Mouse (Mus musculus): Measurements from ENCODE around the gene Rap1a.

Gene Rap1a

GRCm38 (mm10) chr3:105760063-105760462 is 41.1 kb downstream of the Rap1a start:
- DNase-seq (ENCODE audit: low spot score) = no peak

DNA sequence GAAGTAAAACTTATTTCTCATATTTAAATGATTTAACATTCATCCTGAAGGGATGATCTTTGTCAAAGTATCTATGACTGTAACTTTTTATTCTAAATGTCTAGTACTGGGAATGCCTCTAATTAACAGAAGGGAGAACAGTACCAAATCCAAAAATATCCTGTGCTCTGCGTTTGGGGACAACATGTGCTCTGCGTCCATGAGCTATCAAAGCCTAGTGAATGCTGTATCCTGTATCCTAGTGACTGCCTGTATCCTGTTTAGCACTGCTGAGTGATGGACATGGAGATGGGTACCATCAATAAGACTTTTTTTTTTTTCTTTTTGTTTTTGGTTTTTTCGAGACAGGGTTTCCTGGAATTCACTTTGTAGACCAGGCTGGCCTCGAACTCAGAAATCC is 42.5 kb downstream of the Rap1a start:
- no peak for DNase-seq (ENCODE audit: low spot score)

DNA sequence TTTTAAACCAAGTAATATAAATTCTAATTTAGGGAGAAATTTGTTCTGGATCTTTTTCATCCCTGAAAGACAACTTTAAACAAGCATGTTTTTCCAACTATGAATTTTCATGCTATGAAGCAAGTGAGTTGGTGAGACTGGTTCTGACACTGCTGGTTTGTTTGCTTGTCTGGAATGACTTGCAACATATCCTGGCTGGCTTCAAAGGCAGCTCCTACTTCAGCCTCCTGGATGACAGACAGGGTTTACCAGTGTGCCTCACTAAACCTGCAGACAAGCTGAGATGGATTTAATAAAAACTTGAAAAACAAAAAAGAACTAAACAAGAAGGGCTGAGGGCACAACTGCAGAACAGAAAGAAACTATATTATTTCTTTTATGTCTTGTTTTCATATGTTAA is 43.0 kb downstream of the Rap1a start:
- no peak for DNase-seq (ENCODE audit: low spot score)

DNA sequence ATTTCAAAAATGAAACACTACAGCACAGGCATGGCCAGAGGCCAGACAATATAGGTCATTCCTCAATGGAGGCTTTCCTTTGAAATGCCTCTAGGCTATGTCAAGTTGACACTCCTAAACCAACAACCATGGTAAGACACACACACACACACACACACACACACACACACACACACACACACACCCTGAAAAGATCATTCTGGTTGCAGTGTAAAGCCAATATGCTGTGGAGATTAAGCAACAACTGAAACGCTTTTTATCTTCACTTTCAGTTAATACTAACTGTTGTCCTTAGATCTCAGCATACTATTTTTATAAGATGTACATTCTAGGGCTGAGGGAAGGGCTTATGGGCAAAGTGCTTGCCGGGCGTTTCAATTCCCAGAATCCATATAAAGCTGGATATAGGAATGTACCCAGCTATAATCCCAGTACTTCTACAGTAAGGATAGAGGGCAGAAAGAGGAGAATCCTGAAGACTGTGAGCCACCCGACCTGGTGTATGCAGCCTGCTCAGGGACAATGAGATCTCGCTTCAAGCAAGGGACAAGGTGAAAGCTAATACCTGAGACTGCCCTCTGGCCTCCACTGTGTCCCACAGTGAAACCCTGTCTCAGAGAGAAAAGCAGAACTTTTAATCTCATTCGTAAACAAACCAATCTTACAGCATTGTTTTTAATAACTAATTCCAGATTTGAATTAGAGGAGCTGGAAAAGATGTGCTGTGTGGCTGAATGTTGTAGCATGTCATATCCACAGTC is 43.6 kb downstream of the Rap1a start:
- no peak for DNase-seq (ENCODE audit: low spot score)

GRCm38 (mm10) chr3:105756505-105756904 is 44.6 kb downstream of the Rap1a start:
- no peak for DNase-seq (ENCODE audit: low spot score)

DNA sequence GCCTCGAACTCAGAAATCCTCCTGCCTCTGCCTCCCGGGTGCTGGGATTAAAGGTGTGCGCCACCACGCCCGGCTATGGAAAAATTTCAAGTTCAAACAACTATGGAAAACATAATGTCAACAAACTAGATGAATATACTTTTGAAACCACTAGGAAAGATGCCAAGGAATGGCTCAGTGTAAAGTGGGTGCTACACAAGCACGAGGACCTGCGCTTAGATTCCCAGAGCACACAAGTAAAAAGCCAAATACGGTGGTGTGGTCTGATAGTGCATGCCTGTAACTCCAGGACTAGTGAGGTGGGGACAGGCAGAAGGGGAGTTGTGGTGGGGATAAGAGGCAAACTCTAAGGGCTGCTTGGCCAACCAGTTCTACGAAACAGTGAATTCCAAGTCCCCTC is 46.0 kb downstream of the Rap1a start:
- DNase-seq (ENCODE audit: low spot score) = no peak

- DNase-seq (ENCODE audit: low spot score) = no peak
Measured at GRCm38 (mm10) chr3:105754184-105754583, 47.0 kb downstream of the Rap1a start.

DNA sequence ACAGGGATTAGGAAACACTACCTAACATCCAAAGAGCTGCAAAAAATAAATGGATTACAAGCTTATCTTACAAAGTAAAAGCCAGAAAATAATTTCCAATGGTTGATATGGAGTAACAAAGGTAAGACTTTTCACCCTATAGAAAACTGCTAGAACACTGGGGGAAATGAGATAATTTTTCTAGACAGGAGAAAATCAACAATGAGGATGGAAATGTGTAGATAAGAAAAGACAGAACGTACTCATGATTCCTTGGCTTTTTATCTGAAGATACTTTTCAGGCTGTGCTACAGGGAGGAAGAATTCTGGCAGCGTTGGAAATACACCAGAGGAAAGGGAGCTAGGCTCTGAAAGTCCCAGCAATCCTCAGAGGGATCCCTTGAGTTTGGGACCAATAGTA is 50.3 kb downstream of the Rap1a start:
- DNase-seq (ENCODE audit: low spot score) = no peak

DNA sequence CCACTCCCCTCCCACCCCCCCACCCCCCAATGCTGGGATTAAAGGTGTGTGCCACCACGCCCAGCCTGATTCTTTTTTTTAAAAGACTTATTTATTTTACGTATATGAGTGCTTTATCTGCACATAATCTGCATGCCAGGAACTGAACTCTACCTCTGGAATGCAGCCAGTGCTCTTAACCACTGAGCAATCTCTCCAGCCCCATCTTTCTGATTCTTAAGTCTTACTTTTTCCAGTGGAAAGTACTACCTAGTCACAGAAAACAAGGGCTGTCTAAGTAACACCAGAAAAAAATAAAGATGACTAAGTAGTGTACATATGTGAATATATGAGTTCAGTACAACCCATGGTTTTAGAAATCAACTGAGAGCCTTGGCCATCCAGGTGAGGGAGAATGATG is 54.6 kb downstream of the Rap1a start:
- DNase-seq (ENCODE audit: low spot score) = no peak

GRCm38 (mm10) chr3:105737666-105738065 is 63.5 kb downstream of the Rap1a start:
- no peak for DNase-seq (ENCODE audit: low spot score)

DNA sequence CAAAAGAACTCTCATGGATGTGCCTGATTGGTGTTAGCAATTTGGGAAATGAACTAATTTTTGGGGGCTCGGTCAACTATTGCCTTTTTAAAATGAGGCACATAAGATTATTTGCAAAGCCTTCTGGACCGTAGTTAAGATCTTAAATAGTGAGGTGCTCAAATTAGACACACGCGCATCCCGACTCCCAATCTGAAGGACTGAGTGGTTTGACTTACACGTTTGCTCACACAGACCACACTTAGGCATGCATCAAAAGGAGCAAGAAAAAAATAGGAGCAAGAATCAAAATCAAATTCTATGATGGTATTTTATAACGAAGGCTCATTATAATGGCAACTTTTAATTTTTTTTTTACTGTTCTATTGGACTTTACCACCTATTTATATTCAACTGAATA is 64.1 kb downstream of the Rap1a start:
- DNase-seq (ENCODE audit: low spot score) = no peak

DNA sequence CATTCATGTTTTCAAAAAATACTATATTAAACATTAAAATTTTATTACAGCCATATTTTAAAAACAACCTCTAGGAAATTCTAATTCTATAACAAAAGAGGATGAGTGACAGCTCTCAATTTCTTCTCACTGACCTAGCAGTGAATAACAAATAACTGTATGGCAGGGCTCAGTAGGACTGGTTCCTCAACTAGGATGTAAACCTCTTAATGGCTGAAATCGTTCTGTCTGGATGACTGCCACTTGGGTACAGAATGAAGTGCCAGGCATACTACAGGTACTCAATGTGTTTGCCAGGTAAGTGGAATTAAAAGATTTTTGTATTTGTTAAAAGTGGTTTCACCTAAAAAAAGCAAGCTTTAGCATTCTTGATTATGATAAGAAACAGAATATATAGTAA is 65.0 kb downstream of the Rap1a start:
- DNase-seq (ENCODE audit: low spot score) = no peak

GRCm38 (mm10) chr3:105735285-105735684 is 65.9 kb downstream of the Rap1a start:
- no peak for DNase-seq (ENCODE audit: low spot score)

- peak; percentile 50 for DNase-seq (ENCODE audit: low spot score)
Measured at GRCm38 (mm10) chr3:105733538-105733937, 67.6 kb downstream of the Rap1a start.

DNA sequence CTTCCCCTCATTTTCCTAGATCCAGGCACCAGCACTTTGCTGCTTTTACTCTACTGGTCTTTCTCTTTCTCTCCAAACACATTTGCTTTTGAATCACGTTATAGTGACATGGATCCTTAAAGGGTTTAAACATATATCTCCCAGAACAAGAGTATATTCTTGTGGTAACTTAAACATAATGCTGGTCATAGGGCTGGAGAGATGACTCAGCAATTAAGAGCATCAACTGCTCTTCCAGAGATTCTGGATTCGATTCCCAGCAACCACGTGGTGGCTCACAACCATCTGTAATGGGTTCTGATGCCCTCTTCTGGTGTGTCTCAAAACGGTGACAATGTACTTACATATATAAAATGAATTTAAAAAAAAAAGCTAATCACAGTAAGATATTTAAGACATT is 68.8 kb downstream of the Rap1a start:
- no peak for DNase-seq (ENCODE audit: low spot score)

GRCm38 (mm10) chr3:105726037-105726436 is 75.1 kb downstream of the Rap1a start:
- DNase-seq (ENCODE audit: low spot score) = peak; percentile 61

GRCm38 (mm10) chr3:105722510-105722909 is 78.6 kb downstream of the Rap1a start:
- DNase-seq (ENCODE audit: low spot score) = no peak

DNA sequence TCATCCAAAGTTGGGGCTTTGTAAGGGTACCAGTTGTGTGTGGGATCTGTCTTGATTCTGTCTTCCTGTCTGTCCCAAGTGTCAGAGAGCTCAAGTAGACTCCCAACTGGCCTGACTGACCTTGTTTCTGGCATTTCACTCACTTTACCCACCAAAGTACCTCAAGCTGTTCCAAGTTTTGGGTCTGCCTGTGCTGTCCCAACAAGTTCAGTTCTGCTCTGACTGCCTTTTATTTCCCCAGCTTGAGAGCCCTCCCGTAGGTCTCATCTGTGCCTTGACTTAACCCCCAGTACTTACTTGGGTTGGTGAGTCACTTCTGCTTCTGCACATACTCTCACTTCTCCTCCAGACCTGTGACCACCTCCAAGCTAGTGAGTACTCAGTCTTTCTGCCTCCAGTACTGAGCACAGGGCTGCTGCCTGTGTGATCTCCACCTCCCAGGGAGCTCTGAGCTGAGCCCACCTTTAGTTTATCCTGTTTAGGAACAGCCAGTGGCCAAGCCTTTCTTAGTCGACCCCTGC is 79.4 kb downstream of the Rap1a start:
- DNase-seq (ENCODE audit: low spot score) = no peak

DNA sequence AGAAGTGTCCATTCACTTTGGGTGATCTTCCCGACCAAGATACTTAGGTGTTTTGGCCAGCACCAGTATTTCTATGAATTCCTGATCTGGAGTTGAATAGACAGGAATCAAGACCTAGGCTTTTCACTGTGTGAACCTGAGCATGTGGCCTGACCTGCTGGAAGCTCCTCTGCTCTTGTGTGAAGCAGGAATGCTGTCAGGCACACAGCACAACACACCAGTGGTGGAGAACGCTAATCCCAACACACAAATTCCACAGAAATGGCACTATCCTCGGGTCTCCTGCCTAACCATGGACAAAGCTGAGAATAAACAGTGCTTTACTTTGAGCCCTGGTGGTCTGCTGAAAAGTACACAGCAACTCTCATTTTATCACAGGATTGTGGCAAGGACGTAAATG is 80.6 kb downstream of the Rap1a start:
- no peak for DNase-seq (ENCODE audit: low spot score)

DNA sequence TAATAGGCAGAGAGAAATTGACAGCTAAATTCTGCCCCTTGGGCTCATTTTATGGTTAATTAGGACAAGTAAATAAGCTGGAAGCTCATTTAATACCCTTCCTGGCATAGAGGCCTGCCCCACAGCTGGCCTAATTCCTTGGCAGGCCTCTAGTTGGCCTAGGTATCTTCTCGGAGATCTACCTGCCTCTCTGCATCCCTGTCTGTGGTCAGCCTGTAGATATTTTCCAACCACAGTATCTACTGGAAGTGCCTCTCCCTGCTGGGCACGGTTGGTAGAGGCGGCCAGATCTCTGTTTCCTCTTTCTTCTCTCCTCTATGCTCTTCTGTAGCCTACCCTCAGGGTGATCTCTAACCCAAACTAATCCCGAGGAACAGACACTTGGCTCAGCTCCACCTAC is 81.2 kb downstream of the Rap1a start:
- DNase-seq (ENCODE audit: low spot score) = no peak

- DNase-seq (ENCODE audit: low spot score) = no peak
Measured at GRCm38 (mm10) chr3:105718746-105719145, 82.4 kb downstream of the Rap1a start.

GRCm38 (mm10) chr3:105717856-105718555 is 83.1 kb downstream of the Rap1a start:
- DNase-seq (ENCODE audit: low spot score) = no peak

GRCm38 (mm10) chr3:105716353-105717000 is 84.7 kb downstream of the Rap1a start:
- no peak for DNase-seq (ENCODE audit: low spot score)

Data from urinary bladder, postnatal 14 days (tissue).